Mouse (Mus musculus): ENCODE measurements around the gene Dab2ip. TPM values are rescaled to one million over a fixed set of nuclear protein-coding genes. Genes with fewer than 3 reads are reported as not detected.

The Dab2ip gene
- total RNA-seq, 4 experiments from 2014 or later: 38.2 to 71.8 (median 40.3) TPM

Other genes starting within 250 kb of the Dab2ip start
- 10 to 100 TPM; 25.3 to 27.8 (median 26.6) TPM for gene Stom, start 221.3 kb upstream of the Dab2ip start, total RNA-seq (2022)
- not detected for gene 4930568D16Rik, start 190.5 kb upstream of the Dab2ip start, total RNA-seq (2022)
- gene 4930402F06Rik, start 161.1 kb upstream of the Dab2ip start, total RNA-seq (2022): not detected
- gene Ggta1, start 95.0 kb upstream of the Dab2ip start, total RNA-seq (2022): 1 to 10 TPM; 3.3 to 5.5 (median 4.0) TPM